Mouse (Mus musculus) olfactory bulb, adult 2 months (tissue): ENCODE data around the gene Mecom.

Experiments
- CTCF ChIP-seq: fragments of 200-500 bp; IDR thresholded peaks from 2 replicates; pipeline ENCODE4 v1.5.1; 2012; ENCODE audit warnings: low read depth, mild to moderate bottlenecking, low read length, moderate library complexity; ENCODE audit not compliant: insufficient read depth
- POLR2A ChIP-seq: fragments of 200-500 bp; IDR thresholded peaks from 2 replicates; pipeline ENCODE4 v1.6.1; 2012; ENCODE audit warnings: mild to moderate bottlenecking, low read depth, low read length, moderate library complexity; ENCODE audit not compliant: insufficient read depth

DNA sequence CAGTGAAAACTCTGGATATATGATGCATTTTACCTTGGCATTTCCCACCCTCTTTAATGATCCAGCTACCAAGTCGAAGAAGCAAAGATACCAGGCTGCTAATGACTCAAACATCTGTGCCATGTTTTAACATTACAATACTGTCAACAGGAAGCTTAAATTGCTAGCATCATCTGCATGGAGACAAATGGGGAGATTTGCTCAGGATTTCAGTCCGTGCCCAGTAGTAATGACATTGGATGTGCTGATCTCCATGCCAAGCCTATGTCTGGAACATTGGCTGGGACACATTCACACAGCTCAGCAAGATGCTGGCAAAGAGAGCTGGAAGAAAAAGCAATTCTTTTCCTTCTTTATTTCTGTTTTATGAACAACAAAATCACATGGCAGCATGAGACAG lies 53.4 kb downstream of the Mecom start:
- TF ChIP-seq CTCF (no peak), POLR2A (no peak)
